Mouse (Mus musculus) kidney, adult 9 months (tissue): ENCODE results near the gene Rexo1.

Experiments used
- DNase-seq: peaks from one replicate; pipeline ENCODE4 v3.0.0; 2022

Rexo1 gene

DNA sequence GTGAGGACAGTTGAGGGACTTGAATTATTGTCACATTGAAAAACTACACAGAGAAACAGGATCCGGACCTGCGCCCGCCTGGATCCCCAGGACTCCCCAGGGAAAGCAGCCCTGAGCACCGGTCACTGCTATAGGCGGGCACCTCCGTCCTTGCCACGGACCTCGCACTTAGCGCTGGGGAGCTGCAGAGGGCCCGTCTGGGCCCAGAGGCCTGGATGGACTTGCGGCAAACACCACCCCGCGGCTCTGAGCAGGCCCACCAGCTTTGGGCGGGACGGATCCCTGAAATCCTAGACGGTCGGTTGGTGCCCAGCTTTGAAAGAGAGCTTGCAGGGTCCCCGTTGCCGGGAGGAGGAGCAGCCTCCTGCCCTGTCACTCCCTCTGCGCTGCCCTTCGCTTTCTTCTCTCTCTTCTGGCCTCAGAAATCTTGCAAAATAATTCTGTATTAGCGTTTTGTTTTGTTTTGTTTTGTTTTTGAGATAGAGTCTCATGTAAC, 58.5 kb downstream of the Rexo1 start:
- DNase-seq = no peak

DNA sequence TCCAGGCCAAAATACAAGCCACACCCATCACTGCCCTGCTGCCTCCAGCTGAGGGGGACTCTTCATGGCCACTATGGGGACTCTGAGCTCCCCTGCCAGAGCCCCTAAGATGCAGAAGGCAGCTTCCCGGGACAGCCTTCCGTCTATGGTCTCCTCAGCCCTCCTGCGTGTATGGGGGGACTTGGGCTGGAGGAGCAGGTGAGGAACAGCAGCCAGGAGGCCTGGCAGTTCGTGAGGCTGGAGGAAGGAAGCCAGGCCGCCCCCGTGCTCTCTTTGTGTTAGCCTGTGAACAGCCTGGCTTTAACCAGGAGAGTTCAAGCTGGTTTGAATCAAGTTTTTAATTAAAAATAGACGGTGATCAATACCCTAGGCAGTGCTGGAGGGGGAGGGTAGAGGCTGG, 59.1 kb downstream of the Rexo1 start:
- DNase-seq = no peak

DNA sequence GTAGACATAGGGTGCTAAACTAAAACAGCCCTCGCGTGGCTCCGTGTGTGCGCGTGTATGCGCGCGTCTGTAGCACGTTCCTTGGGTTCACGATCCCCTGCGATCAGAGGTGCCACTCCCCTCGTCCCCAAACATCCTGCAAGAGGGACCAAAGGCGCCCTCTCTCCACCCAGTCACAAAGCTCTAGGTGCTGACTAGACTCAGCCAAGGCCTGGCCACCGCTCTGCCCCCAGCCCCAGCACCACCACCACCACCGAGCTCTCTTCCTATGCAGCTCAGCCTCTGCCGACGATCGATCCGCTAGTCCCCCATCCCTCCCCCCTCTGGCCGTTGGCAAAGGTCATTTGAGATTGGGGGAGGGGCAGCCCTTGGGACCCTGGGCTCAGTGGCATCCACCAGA, 64.9 kb downstream of the Rexo1 start:
- DNase-seq = no peak

DNA sequence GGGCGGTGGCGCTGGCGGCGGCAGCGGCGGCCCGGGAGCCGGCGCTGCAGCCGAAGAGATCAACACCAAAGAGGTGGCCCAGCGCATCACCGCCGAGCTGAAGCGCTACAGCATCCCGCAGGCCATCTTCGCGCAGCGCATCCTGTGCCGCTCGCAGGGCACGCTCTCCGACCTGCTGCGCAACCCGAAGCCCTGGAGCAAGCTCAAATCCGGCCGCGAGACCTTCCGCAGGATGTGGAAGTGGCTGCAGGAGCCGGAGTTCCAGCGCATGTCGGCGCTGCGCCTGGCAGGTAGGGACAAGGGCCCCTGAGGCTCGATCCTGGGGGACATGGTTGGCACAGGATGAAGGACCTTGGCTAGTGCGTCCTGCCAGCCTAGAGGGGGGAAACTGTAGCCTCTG, 65.5 kb downstream of the Rexo1 start:
- no peak for DNase-seq

DNA sequence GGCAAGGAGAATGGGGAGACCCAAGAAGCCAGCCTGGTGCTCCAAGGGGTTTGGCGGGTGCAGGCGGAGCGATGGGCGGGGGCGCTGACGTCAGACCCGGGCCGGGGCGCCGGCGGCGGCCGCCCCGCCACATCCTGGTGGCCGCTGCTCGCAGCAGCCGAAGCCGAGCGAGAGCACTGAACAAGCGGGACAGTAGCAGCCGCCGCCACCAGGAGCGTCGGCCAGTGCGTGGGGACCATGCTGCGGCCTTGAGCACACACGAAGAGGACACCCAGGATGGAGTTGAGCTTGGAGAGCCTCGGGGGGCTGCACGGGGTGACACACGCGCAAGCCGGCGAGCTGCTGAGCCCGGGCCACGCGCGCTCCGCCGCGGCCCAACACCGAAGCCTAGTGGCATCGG, 66.6 kb downstream of the Rexo1 start, which contains the start of gene Onecut3:
Gene Onecut3 (plus strand): TSS at position 104 of the 400 bp plus-strand sequence.
- DNase-seq = no peak
